Mouse (Mus musculus): ENCODE measurements around the gene BC004004. TPM values are rescaled to one million over a fixed set of nuclear protein-coding genes. Genes with fewer than 3 reads are reported as not detected.
A peak's percentile ranks its signal among the peaks of the same experiment; 100 is the strongest.

Gene BC004004
- total RNA-seq, 2 experiments from 2014 or later: 87.5 to 103 TPM

DNA sequence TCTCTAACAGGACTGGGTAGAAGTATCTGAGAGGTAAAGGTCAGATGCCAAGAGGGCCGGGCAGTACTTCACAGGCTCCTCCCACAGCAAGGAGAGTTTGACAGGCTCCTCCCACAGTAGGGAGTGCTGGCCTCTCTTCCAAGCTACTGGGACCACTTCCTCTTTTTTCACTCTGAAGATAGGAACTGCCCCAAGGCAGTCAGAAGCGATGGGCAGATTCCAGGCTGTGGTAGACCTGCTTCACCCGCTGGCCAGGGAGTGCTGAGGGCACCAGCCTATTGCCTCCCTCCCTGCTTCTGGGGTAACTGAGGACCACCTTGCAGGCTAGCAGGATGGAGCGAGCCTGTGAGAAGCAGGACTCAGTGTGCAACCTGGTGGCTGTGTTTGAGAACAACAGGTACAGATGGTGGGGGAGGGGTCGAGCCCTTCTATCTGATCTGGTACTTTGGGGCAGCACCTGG, 92.2 kb downstream of the BC004004 start, which contains the start of gene Fgd2:
Gene Fgd2, plus strand, starts transcription at position 154 of the 461 bp plus-strand sequence.
- intact Hi-C loops (cut with DNase I): no loop called here
- peak in 1 of 2 experiments; percentile 47 for DNase-seq (ENCODE audit: low spot score in 2 of 2)

GRCm38 (mm10) chr17:29361982-29362691, 93.5 kb downstream of the BC004004 start:
- intact Hi-C loops (cut with DNase I): no loop called here

DNA sequence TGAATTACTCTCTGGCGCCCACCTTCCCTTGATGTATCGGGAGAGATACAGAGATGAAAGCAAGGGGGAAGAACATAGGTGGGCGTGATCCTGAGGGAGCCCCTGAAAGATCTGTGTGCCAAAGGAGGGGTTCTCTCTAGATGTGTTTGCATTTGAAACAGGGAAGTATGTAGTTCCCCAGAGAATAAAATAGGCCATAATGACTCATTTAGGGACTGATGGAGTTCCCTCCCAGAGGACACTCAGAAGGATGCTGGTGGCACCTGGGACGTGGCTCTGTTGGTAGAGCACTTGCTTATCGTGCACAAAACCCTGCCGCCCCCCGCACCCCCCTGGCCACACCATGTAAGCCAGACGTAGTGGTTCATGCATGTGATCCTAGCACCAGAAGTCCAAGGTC, 94.5 kb downstream of the BC004004 start:
- intact Hi-C loops (cut with DNase I): no loop called here
- no peak for DNase-seq (ENCODE audit: low spot score in 2 of 2)

More at GRCm38 (mm10) chr17:29361982-29362691, 93.5 kb downstream of the BC004004 start:
- DNase-seq (ENCODE audit: low spot score in 2 of 2): peak in 1 of 2 experiments; percentile 41

Other genes with a start within 250 kb of the BC004004 start
- 100 to 1,000 TPM; 125 to 127 TPM for gene Srsf3, start 236.2 kb upstream of the BC004004 start, total RNA-seq (2021)
- 10 to 100 TPM; 25.7 to 35.7 TPM for gene Cdkn1a, start 177.8 kb upstream of the BC004004 start, total RNA-seq (2021)
- gene Rab44, start 154.6 kb upstream of the BC004004 start, total RNA-seq (2021): not detected
- 10 to 100 TPM; 82.0 to 86.5 TPM for gene Cpne5, start 30.6 kb upstream of the BC004004 start, total RNA-seq (2021)
- gene Ppil1, start 4.6 kb upstream of the BC004004 start, total RNA-seq (2021): 10 to 100 TPM; 17.8 to 17.9 TPM
- gene Pi16, start 48.9 kb downstream of the BC004004 start, total RNA-seq (2021): 1 to 10 TPM; 1.3 to 1.9 TPM
- 100 to 1,000 TPM; 486 to 490 TPM for gene Mtch1, start 79.1 kb downstream of the BC004004 start, total RNA-seq (2021)
- 1 to 10 TPM; 4.8 to 9.0 TPM for gene Fgd2, start 92.1 kb downstream of the BC004004 start, total RNA-seq (2021)
- gene Pim1, start 222.0 kb downstream of the BC004004 start, total RNA-seq (2021): 1 to 10 TPM; 3.4 to 4.2 TPM

Data from left cerebral cortex, postnatal 14 days (tissue).